Mouse (Mus musculus) liver, embryonic 18 days (tissue): ENCODE measurements around the gene Gabrr3. TPM values are rescaled to one million over a fixed set of nuclear protein-coding genes. Genes with fewer than 3 reads are reported as not detected.

Source experiments
- polyA plus RNA-seq: library from polyadenylated mRNA; depleted of rRNA; stranded (reverse); fragments of >200 nt; gene quantifications from 2 replicates; pipeline ENCODE4 v1.2.3, GENCODE M21; 2012; rRNA removed

The Gabrr3 gene
- polyA plus RNA-seq, result not detected in 2 replicates

DNA sequence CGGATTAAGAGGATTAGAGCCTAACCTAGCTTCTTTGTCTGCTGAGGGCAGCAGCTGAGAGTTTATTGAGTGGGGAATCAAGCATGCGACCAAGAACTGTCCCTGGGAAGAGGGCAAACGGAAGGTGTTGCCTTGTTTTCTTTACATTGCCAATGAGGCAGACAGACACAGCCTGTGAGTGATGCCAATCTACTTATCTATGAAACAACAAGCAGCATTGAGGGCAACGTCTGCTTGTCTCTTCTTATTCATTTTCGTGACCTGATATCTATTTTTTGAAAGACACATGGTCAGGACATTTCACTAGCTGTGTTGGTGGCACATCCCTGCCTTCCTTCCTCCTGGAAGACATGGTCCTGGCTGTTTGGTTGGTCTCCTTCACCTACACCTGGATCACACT is at the start of gene Gabrr3:
TSS of gene Gabrr3 (plus strand) at position 301 of the 400 bp plus-strand sequence.

DNA sequence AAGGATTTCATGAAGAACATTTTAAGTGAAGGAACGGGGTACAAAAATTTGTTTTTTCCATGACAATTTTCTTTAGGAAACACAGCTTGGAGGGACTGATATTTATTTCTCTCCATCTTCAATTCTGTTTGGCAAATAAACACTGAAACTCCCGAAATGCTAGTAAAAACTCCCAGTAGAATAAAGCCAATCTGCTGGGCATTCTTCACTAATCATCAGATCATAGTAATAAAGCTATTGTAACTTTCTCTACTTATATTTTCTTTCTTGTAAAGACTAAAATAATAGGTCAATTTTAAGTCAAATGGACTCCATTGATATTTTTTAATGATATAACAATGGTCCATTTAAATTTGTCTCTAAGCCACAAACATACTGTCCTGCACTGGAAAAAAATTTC is 43.2 kb upstream of the Gabrr3 start, which contains the start of gene Olfr209:
TSS of gene Olfr209 (minus strand) at position 101 of the 400 bp plus-strand sequence.

DNA sequence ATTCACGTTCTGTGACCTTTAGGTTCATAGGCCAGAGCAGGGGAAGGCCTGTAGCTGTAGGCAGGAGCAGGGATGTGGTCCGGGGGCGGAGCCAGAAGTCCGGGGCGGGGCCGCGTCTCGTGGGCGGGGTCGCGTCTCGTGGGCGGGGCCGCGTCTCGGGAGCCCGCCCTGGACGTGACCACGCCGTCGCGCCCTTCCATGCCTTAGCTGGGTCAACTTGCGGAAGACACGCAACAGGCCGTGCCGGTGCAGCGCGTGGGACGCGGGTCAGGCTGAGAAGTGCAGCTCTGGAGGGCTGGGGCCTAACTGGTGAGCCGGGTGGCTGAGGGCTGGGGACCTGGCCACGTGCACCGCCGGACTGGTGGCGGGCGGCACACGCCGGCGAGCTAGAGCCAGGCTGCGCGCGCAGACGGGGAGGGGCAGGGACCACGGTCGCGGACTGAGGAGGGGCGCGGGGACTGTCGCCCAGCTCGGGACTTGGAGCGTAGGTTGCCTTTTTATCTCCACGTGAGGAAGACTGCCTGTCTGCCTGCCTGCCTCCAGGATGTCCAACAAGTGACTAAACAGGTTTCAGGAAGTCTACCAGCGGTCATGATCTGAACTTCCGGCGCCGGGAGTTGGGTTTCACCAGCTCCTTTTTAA is 64.6 kb downstream of the Gabrr3 start, which contains the start of gene Riox2:
TSS of gene Riox2 (plus strand) at position 139 of the 642 bp plus-strand sequence.

Other genes starting within 250 kb of the Gabrr3 start
- not detected in 2 replicates for gene Olfr196, start 236.9 kb upstream of the Gabrr3 start, polyA plus RNA-seq
- gene Olfr198, start 203.8 kb upstream of the Gabrr3 start, polyA plus RNA-seq, result not detected in 2 replicates
- not detected in 2 replicates for gene Olfr199, start 187.6 kb upstream of the Gabrr3 start, polyA plus RNA-seq
- 0.01 TPM in 2 replicates for gene Olfr201, start 134.7 kb upstream of the Gabrr3 start, polyA plus RNA-seq
- gene Olfr202, start 120.5 kb upstream of the Gabrr3 start, polyA plus RNA-seq, result not detected in 2 replicates
- gene Olfr203, start 108.5 kb upstream of the Gabrr3 start, polyA plus RNA-seq, result not detected in 2 replicates
- gene Olfr204, start 89.1 kb upstream of the Gabrr3 start, polyA plus RNA-seq, result not detected in 2 replicates
- not detected in 2 replicates for gene Olfr205, start 76.2 kb upstream of the Gabrr3 start, polyA plus RNA-seq
- not detected in 2 replicates for gene Olfr206, start 58.1 kb upstream of the Gabrr3 start, polyA plus RNA-seq
- not detected in 2 replicates for gene Olfr209, start 43.3 kb upstream of the Gabrr3 start, polyA plus RNA-seq
- gene Riox2, start 64.4 kb downstream of the Gabrr3 start, polyA plus RNA-seq, result 5.8 TPM in 2 replicates
- 0.82 and 0.89 TPM in 2 replicates for gene Crybg3, start 193.6 kb downstream of the Gabrr3 start, polyA plus RNA-seq
- 1.1 and 1.2 TPM in 2 replicates for gene Arl6, start 232.1 kb downstream of the Gabrr3 start, polyA plus RNA-seq